Mouse (Mus musculus): ENCODE results near the gene Nrxn1. TPM values are rescaled to one million over a fixed set of nuclear protein-coding genes. Genes with fewer than 3 reads are reported as not detected.

Gene Nrxn1
- polyA plus RNA-seq, 1 experiment from 2014 or later, result 12.2 TPM

GRCm38 (mm10) chr17:90615019-90615418, 477.9 kb downstream of the Nrxn1 start:
- Histone ChIP-seq H3K4me1 (ENCODE audit: control insufficient read depth, insufficient read depth, low read length) (no peaks in the 10 kb centered on the region), H3K9me3 (ENCODE audit: control insufficient read depth, low read length) (no peaks in the 10 kb centered on the region), H3K27me3 (replicated peaks; ENCODE audit: control insufficient read depth, insufficient read depth, low read length) (no peaks in the 10 kb centered on the region), H3K36me3 (ENCODE audit: control insufficient read depth, insufficient read depth, low read length) (no peaks in the 10 kb centered on the region), H3K4me3 (ENCODE audit: low read depth, low read length) (no peak overlapping the region), H3K27ac (replicated peaks; ENCODE audit: low read depth, low read length) (no peak overlapping the region), H3K4me2 (ENCODE audit: low read depth, low read length) (no peak overlapping the region), H3K9ac (ENCODE audit: low read depth, low read length) (no peak overlapping the region)
- DNase-seq (ENCODE audit: low spot score) (no peak), ATAC-seq (ENCODE audit: low read depth) (no peak)
- 75% methylated on average over 3 of the region's 3 CpGs for WGBS

- H3K36me3 ChIP-seq (ENCODE audit: control insufficient read depth, insufficient read depth, low read length), result no peaks in the 10 kb centered on the region
- ATAC-seq (ENCODE audit: low read depth) (no peak), DNase-seq (ENCODE audit: low spot score) (no peak)
- H3K9me3 ChIP-seq (ENCODE audit: control insufficient read depth, low read length), result no peaks in the 10 kb centered on the region
- no peak overlapping the region for H3K4me3 ChIP-seq (ENCODE audit: low read depth, low read length)
- H3K4me2 ChIP-seq (ENCODE audit: low read depth, low read length), result no peak overlapping the region
- no peaks in the 10 kb centered on the region for H3K4me1 ChIP-seq (ENCODE audit: control insufficient read depth, insufficient read depth, low read length)
- H3K27me3 ChIP-seq (replicated peaks; ENCODE audit: control insufficient read depth, insufficient read depth, low read length), result no peaks in the 10 kb centered on the region
- no peak overlapping the region for H3K27ac ChIP-seq (replicated peaks; ENCODE audit: low read depth, low read length)
- H3K9ac ChIP-seq (ENCODE audit: low read depth, low read length), result no peak overlapping the region
These were observed 485.5 kb downstream of the Nrxn1 start for GRCm38 (mm10) chr17:90607427-90607806.

GRCm38 (mm10) chr17:90606718-90607426, 486.0 kb downstream of the Nrxn1 start:
- DNase-seq (ENCODE audit: low spot score) (no peak), ATAC-seq (ENCODE audit: low read depth) (no peak)
- H3K27me3 ChIP-seq (replicated peaks; ENCODE audit: control insufficient read depth, insufficient read depth, low read length), result no peaks in the 10 kb centered on the region
- no peak overlapping the region for H3K4me2 ChIP-seq (ENCODE audit: low read depth, low read length)
- H3K9me3 ChIP-seq (ENCODE audit: control insufficient read depth, low read length), result no peaks in the 10 kb centered on the region
- no peaks in the 10 kb centered on the region for H3K4me1 ChIP-seq (ENCODE audit: control insufficient read depth, insufficient read depth, low read length)
- no peak overlapping the region for H3K9ac ChIP-seq (ENCODE audit: low read depth, low read length)
- no peak overlapping the region for H3K27ac ChIP-seq (replicated peaks; ENCODE audit: low read depth, low read length)
- no peak overlapping the region for H3K4me3 ChIP-seq (ENCODE audit: low read depth, low read length)
- 91% methylated on average over 4 of the region's 4 CpGs for WGBS
- H3K36me3 ChIP-seq (ENCODE audit: control insufficient read depth, insufficient read depth, low read length), result no peaks in the 10 kb centered on the region

- no peak for ATAC-seq (ENCODE audit: low read depth)
- H3K9ac ChIP-seq (ENCODE audit: low read depth, low read length), result no peak overlapping the region
- H3K27ac ChIP-seq (replicated peaks; ENCODE audit: low read depth, low read length), result no peak overlapping the region
- H3K4me3 ChIP-seq (ENCODE audit: low read depth, low read length), result no peak overlapping the region
- no peak for DNase-seq (ENCODE audit: low spot score)
- 74% methylated on average over 9 of the region's 9 CpGs for WGBS
- no peaks in the 10 kb centered on the region for H3K27me3 ChIP-seq (replicated peaks; ENCODE audit: control insufficient read depth, insufficient read depth, low read length)
- H3K4me1 ChIP-seq (ENCODE audit: control insufficient read depth, insufficient read depth, low read length), result no peaks in the 10 kb centered on the region
- H3K9me3 ChIP-seq (ENCODE audit: control insufficient read depth, low read length), result no peaks in the 10 kb centered on the region
- no peaks in the 10 kb centered on the region for H3K36me3 ChIP-seq (ENCODE audit: control insufficient read depth, insufficient read depth, low read length)
- H3K4me2 ChIP-seq (ENCODE audit: low read depth, low read length), result no peak overlapping the region
These were observed 493.0 kb downstream of the Nrxn1 start for GRCm38 (mm10) chr17:90599570-90600524.

- Histone ChIP-seq H3K9ac (ENCODE audit: low read depth, low read length) (no peak overlapping the region), H3K4me2 (ENCODE audit: low read depth, low read length) (no peak overlapping the region), H3K4me1 (ENCODE audit: control insufficient read depth, insufficient read depth, low read length) (no peaks in the 10 kb centered on the region), H3K4me3 (ENCODE audit: low read depth, low read length) (no peak overlapping the region), H3K36me3 (ENCODE audit: control insufficient read depth, insufficient read depth, low read length) (no peaks in the 10 kb centered on the region), H3K27ac (replicated peaks; ENCODE audit: low read depth, low read length) (no peak overlapping the region), H3K27me3 (replicated peaks; ENCODE audit: control insufficient read depth, insufficient read depth, low read length) (no peaks in the 10 kb centered on the region), H3K9me3 (ENCODE audit: control insufficient read depth, low read length) (no peaks in the 10 kb centered on the region)
- WGBS, result 71% methylated on average over 9 of the region's 9 CpGs
- DNase-seq (ENCODE audit: low spot score) (no peak), ATAC-seq (ENCODE audit: low read depth) (no peak)
These were observed 497.9 kb downstream of the Nrxn1 start for GRCm38 (mm10) chr17:90594798-90595533.

- Histone ChIP-seq H3K9me3 (ENCODE audit: control insufficient read depth, low read length) (no peaks in the 10 kb centered on the region), H3K9ac (ENCODE audit: low read depth, low read length) (no peak overlapping the region), H3K4me3 (ENCODE audit: low read depth, low read length) (no peak overlapping the region), H3K36me3 (ENCODE audit: control insufficient read depth, insufficient read depth, low read length) (no peaks in the 10 kb centered on the region), H3K27ac (replicated peaks; ENCODE audit: low read depth, low read length) (no peak overlapping the region), H3K4me1 (ENCODE audit: control insufficient read depth, insufficient read depth, low read length) (no peaks in the 10 kb centered on the region), H3K27me3 (replicated peaks; ENCODE audit: control insufficient read depth, insufficient read depth, low read length) (no peaks in the 10 kb centered on the region), H3K4me2 (ENCODE audit: low read depth, low read length) (no peak overlapping the region)
- ATAC-seq (ENCODE audit: low read depth), result no peak
- DNase-seq (ENCODE audit: low spot score), result peak; percentile 10
These were observed 506.0 kb downstream of the Nrxn1 start for GRCm38 (mm10) chr17:90586891-90587290.

GRCm38 (mm10) chr17:90584666-90585195, 508.1 kb downstream of the Nrxn1 start:
- ATAC-seq (ENCODE audit: low read depth) (peak; percentile 91), DNase-seq (ENCODE audit: low spot score) (peak; percentile 94)
- Histone ChIP-seq H3K9me3 (ENCODE audit: control insufficient read depth, low read length) (no peaks in the 10 kb centered on the region), H3K27ac (replicated peaks; ENCODE audit: low read depth, low read length) (peak overlapping the region; percentile 59), H3K4me3 (ENCODE audit: low read depth, low read length) (peak overlapping the region; percentile 16; the same call in 1 of the 2 replicates), H3K27me3 (replicated peaks; ENCODE audit: control insufficient read depth, insufficient read depth, low read length) (no peaks in the 10 kb centered on the region), H3K4me2 (ENCODE audit: low read depth, low read length) (peak overlapping the region; percentile 45), H3K36me3 (ENCODE audit: control insufficient read depth, insufficient read depth, low read length) (no peaks in the 10 kb centered on the region), H3K9ac (ENCODE audit: low read depth, low read length) (no peak overlapping the region), H3K4me1 (ENCODE audit: control insufficient read depth, insufficient read depth, low read length) (no peaks in the 10 kb centered on the region)
- 23% methylated on average over 8 of the region's 8 CpGs for WGBS

- H3K9ac ChIP-seq (ENCODE audit: low read depth, low read length), result no peak overlapping the region
- no peaks in the 10 kb centered on the region for H3K27me3 ChIP-seq (replicated peaks; ENCODE audit: control insufficient read depth, insufficient read depth, low read length)
- no peak overlapping the region for H3K4me2 ChIP-seq (ENCODE audit: low read depth, low read length)
- H3K4me1 ChIP-seq (ENCODE audit: control insufficient read depth, insufficient read depth, low read length), result no peaks in the 10 kb centered on the region
- H3K9me3 ChIP-seq (ENCODE audit: control insufficient read depth, low read length), result no peaks in the 10 kb centered on the region
- ATAC-seq (ENCODE audit: low read depth) (0 out of 2 replicates have a peak, but pooled peaks have one; percentile 2), DNase-seq (ENCODE audit: low spot score) (peak; percentile 11)
- H3K36me3 ChIP-seq (ENCODE audit: control insufficient read depth, insufficient read depth, low read length), result no peaks in the 10 kb centered on the region
- WGBS, result 49% methylated on average over 12 of the region's 12 CpGs
- H3K27ac ChIP-seq (replicated peaks; ENCODE audit: low read depth, low read length), result no peak overlapping the region
- H3K4me3 ChIP-seq (ENCODE audit: low read depth, low read length), result no peak overlapping the region
These were observed 508.9 kb downstream of the Nrxn1 start for GRCm38 (mm10) chr17:90583826-90584534.

All from embryonic facial prominence, embryonic 14.5 days (tissue).